Mouse (Mus musculus): ENCODE results near the gene Bcl2l13.

DNA sequence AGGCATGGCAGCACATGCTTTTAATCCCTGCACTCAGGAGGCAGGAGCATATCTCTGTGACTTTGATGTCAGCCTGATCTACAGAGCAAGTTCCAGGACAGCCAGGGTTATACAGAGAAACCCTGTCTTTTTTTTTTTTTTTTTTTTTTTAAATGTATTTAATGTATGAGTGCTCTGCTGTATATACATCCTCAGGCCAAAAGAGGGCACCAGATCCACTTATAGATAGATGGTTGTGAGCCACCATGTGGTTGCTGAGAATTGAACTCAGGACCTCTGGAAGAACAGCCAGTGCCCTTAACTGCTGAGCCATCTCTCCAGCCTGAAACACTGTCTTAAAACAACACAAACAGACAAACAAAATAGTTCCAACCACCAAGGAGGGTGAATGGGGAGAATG lies 47.1 kb upstream of the Bcl2l13 start:
- TF ChIP-seq TAL1 (IDR thresholded peaks at IDR 0.05; ENCODE audit: low read length): no peak
- no peak for TF ChIP-seq GATA1 (IDR thresholded peaks at IDR 0.05; ENCODE audit: low read length)

Measured in erythroblast, embryonic 14.5 days (primary cell).